Mouse (Mus musculus): ENCODE results near the gene 1700102P08Rik. TPM values are rescaled to one million over a fixed set of nuclear protein-coding genes. Genes with fewer than 3 reads are reported as not detected.

Gene 1700102P08Rik
- polyA plus RNA-seq, 1 experiment: not detected

DNA sequence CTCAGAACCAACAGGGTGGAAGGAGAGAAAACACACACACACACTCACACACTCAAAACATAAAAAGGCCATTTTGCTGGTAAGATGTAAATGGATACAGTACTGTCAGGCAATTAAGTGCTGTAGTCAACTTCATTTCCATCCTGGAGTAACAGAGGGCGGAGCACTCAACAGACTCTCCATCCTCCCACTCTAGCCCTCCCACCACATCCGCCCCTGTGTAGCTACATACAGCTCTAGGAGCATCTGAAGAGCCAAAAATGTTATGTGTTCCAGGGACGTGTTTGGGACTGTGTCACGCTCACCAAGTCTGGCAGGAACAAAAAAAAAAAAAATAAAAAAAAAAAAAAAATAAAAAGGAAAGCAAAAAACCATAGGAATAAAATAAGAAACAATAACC, 10.5 kb downstream of the 1700102P08Rik start:
- H3K4me1 ChIP-seq (ENCODE audit: control insufficient read depth, insufficient read depth, low read length): no peaks in the 10 kb centered on the region
- TF ChIP-seq CTCF (IDR thresholded peaks at IDR 0.05; ENCODE audit: low read depth, low read length) (no peak), POLR2A (IDR thresholded peaks at IDR 0.05; ENCODE audit: borderline replicate concordance, low read depth, low read length) (no peak)

DNA sequence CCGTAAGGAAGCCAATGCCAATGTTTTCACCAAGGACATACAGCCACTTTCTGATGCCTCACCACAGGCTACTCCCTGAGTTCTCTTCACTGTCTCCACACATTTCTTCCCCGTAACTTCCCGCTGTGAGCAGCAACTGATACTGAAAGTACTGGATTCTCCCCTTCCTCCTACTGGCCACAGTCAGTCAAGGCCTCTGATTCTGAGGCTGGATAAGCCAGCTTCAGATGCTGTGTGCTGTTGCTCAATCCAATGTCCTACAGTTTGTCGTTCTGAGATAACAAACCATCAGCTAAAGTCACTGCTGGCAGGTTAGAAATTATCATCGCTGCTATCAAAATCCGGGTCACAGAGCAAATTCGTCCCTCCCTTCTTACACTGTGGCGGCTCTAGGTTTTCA, 11.8 kb downstream of the 1700102P08Rik start:
- no peak for TF ChIP-seq POLR2A (IDR thresholded peaks at IDR 0.05; ENCODE audit: borderline replicate concordance, low read depth, low read length)
- no peak for TF ChIP-seq CTCF (IDR thresholded peaks at IDR 0.05; ENCODE audit: low read depth, low read length)
- Histone ChIP-seq H3K4me3 (ENCODE audit: insufficient read depth, low read length) (no peak overlapping the region), H3K27ac (ENCODE audit: insufficient read depth, low read depth, low read length) (no peak overlapping the region), H3K4me1 (ENCODE audit: control insufficient read depth, insufficient read depth, low read length) (no peaks in the 10 kb centered on the region)

More for the DNA sequence above, 10.5 kb downstream of the 1700102P08Rik start:
- Histone ChIP-seq H3K27ac (ENCODE audit: insufficient read depth, low read depth, low read length) (no peak overlapping the region), H3K4me3 (ENCODE audit: insufficient read depth, low read length) (no peak overlapping the region)

DNA sequence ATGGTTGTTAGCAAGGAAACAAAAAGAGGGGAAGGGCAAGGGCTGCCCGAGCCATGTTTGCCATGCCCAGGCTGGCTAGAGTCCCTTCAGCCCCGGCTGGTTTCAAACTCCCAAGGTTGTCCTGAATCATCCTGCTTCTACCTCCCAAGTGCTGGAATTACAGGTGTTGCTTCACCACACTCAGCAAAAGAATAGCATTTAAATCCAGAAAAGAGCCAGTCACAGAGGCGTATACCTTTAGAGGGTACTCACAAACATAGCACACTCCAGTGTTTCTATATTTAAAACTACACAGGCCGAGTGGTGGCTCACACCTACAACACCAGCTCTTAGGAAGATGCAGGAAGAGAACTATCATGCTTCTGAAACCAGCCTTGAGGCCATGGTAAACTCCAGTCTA, 16.9 kb downstream of the 1700102P08Rik start:
- Histone ChIP-seq H3K4me1 (ENCODE audit: control insufficient read depth, insufficient read depth, low read length) (no peaks in the 10 kb centered on the region), H3K4me3 (ENCODE audit: insufficient read depth, low read length) (no peak overlapping the region), H3K27ac (ENCODE audit: insufficient read depth, low read depth, low read length) (no peak overlapping the region)
- TF ChIP-seq POLR2A (IDR thresholded peaks at IDR 0.05; ENCODE audit: borderline replicate concordance, low read depth, low read length) (no peak), CTCF (IDR thresholded peaks at IDR 0.05; ENCODE audit: low read depth, low read length) (no peak)

DNA sequence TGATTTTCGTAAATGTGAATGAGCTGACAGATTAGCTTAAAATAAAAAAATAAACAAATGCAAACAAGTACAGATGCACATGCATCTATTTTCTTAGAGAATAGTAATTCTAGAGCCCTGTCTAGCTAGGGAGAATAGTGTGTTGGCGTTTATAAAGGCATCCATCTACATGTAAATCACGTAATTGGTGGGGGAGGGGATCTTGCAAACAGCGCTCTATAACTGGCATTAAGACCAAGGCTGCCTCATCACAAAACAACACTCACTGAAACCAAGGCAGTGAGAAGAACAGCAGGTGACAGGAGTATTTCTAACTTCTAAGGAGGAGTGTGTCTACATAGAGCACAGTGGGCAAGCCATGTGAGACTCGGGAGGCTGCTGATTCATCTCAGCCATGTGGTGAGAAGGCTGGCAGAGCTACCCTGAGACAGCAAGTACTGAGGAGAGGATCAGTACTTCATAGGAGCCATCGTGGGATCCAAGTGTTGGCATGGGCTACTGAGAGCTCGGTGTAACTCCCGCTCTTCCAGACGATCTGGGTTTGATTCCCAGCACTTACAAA, 18.9 kb downstream of the 1700102P08Rik start:
- Histone ChIP-seq H3K4me1 (ENCODE audit: control insufficient read depth, insufficient read depth, low read length) (no peaks in the 10 kb centered on the region), H3K27ac (ENCODE audit: insufficient read depth, low read depth, low read length) (no peak overlapping the region), H3K4me3 (ENCODE audit: insufficient read depth, low read length) (no peak overlapping the region)
- no peak for TF ChIP-seq POLR2A (IDR thresholded peaks at IDR 0.05; ENCODE audit: borderline replicate concordance, low read depth, low read length)
- TF ChIP-seq CTCF (IDR thresholded peaks at IDR 0.05; ENCODE audit: low read depth, low read length): no peak

DNA sequence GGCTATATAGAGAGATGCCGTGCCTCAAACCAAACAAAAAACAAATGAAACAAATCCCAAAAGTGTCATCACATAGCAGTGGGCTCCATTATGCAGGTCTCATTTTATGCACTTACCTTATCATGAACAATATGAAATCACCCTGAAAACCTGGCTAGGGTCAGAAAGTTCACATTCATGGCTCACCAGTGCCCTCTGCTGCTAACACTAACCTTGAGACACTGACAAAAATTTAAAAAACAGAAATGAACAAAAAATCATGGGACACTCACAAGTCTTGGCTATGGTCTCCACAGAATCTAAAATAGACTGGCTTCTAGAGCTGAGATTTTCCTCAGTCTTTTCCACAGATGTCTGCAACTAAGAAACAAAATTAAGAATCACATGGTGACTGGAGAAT, 19.6 kb downstream of the 1700102P08Rik start:
- TF ChIP-seq CTCF (IDR thresholded peaks at IDR 0.05; ENCODE audit: low read depth, low read length) (no peak), POLR2A (IDR thresholded peaks at IDR 0.05; ENCODE audit: borderline replicate concordance, low read depth, low read length) (no peak)
- H3K4me1 ChIP-seq (ENCODE audit: control insufficient read depth, insufficient read depth, low read length): no peaks in the 10 kb centered on the region
- no peak overlapping the region for H3K27ac ChIP-seq (ENCODE audit: insufficient read depth, low read depth, low read length)
- no peak overlapping the region for H3K4me3 ChIP-seq (ENCODE audit: insufficient read depth, low read length)

DNA sequence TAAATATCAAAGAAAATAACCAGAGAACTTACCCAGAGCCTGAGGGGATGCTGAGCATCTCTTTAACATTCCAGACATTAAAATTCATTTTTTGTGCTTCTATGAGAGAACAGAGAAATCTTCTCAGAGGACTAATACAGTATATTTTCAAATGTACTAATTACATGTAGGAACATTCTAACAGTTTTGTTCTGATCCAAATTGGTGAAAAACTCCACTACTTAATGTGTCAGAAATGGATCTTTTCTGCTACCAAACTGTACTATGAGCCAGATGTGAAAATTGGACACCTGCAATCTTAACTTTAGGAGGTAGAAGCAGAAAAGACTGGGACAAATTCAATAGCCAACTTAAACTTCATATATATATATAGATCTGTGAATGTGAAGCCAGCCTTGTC, 35.8 kb downstream of the 1700102P08Rik start, which contains the start of gene Ccdc36:
TSS of gene Ccdc36 (minus strand) at position 101 of the 400 bp plus-strand sequence.
- Histone ChIP-seq H3K4me1 (ENCODE audit: control insufficient read depth, insufficient read depth, low read length) (no peaks in the 10 kb centered on the region), H3K4me3 (ENCODE audit: insufficient read depth, low read length) (no peak within 1 kb of the TSS), H3K27ac (ENCODE audit: insufficient read depth, low read depth, low read length) (no peak within 1 kb of the TSS)
- TF ChIP-seq CTCF (IDR thresholded peaks at IDR 0.05; ENCODE audit: low read depth, low read length): no peak
- TF ChIP-seq POLR2A (IDR thresholded peaks at IDR 0.05; ENCODE audit: borderline replicate concordance, low read depth, low read length): no peak

DNA sequence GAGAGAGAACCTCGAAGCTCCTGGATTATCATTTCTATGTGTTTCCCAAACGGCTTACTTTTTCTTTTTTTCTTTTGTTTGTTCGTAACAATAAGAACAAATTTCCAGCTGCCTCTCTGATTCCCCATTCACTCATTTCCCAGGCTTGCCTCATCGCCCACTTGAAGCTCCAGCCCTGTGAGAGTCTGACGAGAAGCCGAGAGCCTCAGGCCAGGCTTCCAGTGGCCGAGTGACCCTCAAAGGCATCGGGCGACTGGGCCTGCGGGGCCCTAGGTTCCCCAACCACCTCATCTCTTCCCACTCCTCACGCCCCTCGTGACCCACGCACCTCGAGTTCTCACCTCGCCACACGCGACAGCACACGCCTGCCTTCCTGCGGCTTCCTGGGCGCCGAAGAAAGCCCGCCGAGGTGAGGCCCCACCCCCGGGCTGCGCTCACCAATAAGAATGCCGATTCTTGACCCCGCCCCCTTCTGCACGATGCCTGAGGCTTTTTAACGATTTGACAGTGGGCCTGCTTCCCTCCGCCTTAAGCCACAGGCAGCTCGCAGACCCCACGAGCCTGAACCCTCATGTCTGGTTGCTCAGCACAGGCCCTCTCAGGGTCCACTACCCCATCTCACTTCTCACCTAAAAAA, 38.9 kb downstream of the 1700102P08Rik start:
- no peak overlapping the region for H3K4me3 ChIP-seq (ENCODE audit: insufficient read depth, low read length)
- H3K4me1 ChIP-seq (ENCODE audit: control insufficient read depth, insufficient read depth, low read length): no peaks in the 10 kb centered on the region
- no peak overlapping the region for H3K27ac ChIP-seq (ENCODE audit: insufficient read depth, low read depth, low read length)
- TF ChIP-seq POLR2A (IDR thresholded peaks at IDR 0.05; ENCODE audit: borderline replicate concordance, low read depth, low read length) (no peak), CTCF (IDR thresholded peaks at IDR 0.05; ENCODE audit: low read depth, low read length) (no peak)

DNA sequence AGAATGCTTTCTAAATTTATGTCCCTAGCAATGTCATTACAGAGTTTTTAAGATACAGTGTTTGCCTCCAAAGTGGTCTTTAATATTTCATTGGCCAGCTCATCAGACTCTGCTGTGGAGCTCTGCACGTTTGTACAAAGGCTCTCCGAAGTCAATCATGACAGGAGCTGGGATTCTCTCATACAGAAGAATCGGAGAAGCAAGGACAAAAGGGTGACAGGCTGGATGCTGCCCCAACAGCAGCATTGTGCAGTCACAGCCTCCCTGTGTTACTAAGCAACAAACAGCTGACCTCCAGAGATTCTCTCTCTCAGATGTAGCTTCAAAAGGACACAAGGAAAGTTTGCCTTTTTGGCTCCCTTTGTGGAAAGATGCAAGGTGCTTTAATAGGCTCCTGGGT, 43.6 kb downstream of the 1700102P08Rik start, which contains the start of gene BC048562:
TSS of gene BC048562 (plus strand) at position 301 of the 400 bp plus-strand sequence.
- Histone ChIP-seq H3K4me1 (ENCODE audit: control insufficient read depth, insufficient read depth, low read length) (peaks cover 3% of the 10 kb centered on the region; the same call in 1 of the 2 replicates), H3K4me3 (ENCODE audit: insufficient read depth, low read length) (no peak within 1 kb of the TSS), H3K27ac (ENCODE audit: insufficient read depth, low read depth, low read length) (no peak within 1 kb of the TSS)
- TF ChIP-seq POLR2A (IDR thresholded peaks at IDR 0.05; ENCODE audit: borderline replicate concordance, low read depth, low read length) (no peak), CTCF (IDR thresholded peaks at IDR 0.05; ENCODE audit: low read depth, low read length) (no peak)

DNA sequence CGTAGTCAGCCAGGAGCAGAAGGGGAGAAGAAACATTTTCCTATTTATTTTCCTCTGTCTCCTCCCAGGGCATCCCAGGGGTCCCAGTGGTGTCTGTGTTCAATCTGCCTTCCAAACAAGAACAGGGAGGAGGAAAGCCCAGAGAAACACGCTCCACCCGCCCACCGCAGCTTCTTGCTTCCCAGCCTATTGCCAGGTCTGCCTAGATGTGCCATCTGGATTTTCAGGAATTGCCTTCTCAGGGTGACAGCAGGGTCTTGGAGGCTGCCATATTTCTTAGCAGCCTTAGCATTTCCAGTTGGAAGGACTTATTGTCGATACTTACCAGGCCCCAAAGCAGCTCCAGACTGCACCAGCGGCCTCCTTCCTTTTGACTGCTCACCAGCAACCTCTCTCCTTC, 46.6 kb downstream of the 1700102P08Rik start:
- no peak for TF ChIP-seq POLR2A (IDR thresholded peaks at IDR 0.05; ENCODE audit: borderline replicate concordance, low read depth, low read length)
- Histone ChIP-seq H3K4me1 (ENCODE audit: control insufficient read depth, insufficient read depth, low read length) (peaks cover 10% of the 10 kb centered on the region), H3K27ac (ENCODE audit: insufficient read depth, low read depth, low read length) (no peak overlapping the region), H3K4me3 (ENCODE audit: insufficient read depth, low read length) (no peak overlapping the region)

DNA sequence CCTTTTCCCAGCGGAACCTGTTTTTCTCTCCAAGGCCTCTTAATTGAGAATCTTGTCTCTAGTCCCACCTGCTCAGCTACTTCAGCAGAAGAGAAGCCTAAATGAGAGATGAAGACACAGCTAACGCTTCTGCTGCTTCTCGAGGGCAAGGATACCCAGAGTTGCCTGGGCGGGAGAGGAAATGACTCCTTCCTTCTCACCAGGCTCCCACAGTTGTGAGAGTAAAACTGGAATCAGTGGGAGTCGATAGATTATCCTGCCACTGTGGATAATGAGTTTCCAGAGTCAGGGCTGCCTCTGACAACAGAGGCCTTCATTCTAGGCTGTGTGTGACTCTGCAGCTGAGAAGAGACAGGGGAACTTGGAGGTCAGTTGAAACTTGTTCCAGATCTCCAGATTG, 47.9 kb downstream of the 1700102P08Rik start:
- H3K4me1 ChIP-seq (ENCODE audit: control insufficient read depth, insufficient read depth, low read length): peaks cover 10% of the 10 kb centered on the region
- no peak overlapping the region for H3K27ac ChIP-seq (ENCODE audit: insufficient read depth, low read depth, low read length)
- TF ChIP-seq POLR2A (IDR thresholded peaks at IDR 0.05; ENCODE audit: borderline replicate concordance, low read depth, low read length) (no peak), CTCF (IDR thresholded peaks at IDR 0.05; ENCODE audit: low read depth, low read length) (no peak)
- H3K4me3 ChIP-seq (ENCODE audit: insufficient read depth, low read length): no peak overlapping the region

Measured in bone marrow macrophage, adult 2 months (primary cell).